Mouse (Mus musculus) gastrocnemius, postnatal 4 days (tissue): ENCODE data around the gene Pmfbp1. TPM values are rescaled to one million over a fixed set of nuclear protein-coding genes. Genes with fewer than 3 reads are reported as not detected.

Experiments
- DNase-seq, 2 experiments: peaks; one replicate each; pipeline ENCODE4 v3.0.0; 2021 to 2022; ENCODE audit warnings: low spot score in 2 of 2, mixed read lengths in 2 of 2
- total RNA-seq, 2 experiments: library from RNA; stranded (reverse); gene quantifications; 2 replicates each; pipeline ENCODE4 v1.2.3; 2021

The Pmfbp1 gene
- total RNA-seq, 2 experiments from 2014 or later: not detected

DNA sequence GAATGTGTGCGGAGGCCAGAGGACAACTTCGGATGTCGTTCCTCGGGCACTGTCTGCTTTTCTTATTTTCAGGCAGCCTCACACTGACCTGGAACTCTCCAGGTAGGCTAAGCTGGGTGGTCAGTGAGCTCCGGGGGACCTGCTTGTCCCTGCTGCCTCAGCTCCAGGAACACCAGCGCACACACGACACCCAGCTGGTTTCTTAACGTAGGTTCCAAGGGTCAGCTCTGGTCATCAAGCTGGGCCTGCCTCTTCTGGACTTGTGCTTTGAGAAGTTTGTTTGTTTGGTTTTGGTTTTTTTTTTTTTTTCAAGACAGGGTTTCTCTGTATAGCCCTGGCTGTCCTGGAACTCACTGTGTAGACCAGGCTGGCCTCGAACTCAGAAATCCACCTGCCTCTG, 97.1 kb downstream of the Pmfbp1 start:
- DNase-seq: no peak

DNA sequence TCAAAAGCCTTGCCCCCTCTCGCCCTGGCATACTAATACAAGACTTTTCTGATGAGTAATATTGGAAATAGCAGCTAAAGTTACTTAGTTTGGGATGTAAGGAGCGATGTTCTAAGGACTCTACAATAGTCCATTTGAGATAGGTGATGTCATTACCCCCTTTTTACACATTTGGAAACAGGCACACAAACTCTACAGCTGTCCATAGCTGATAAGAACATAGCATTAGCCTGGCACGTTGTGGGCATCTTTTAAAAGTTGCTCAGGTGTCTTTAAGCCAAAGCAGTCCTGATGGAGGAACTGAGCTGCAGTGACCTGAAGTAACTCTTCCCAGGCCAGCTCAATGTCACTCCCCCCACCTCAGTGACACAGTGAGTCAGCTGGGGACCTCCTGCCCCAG, 97.5 kb downstream of the Pmfbp1 start:
- no peak for DNase-seq

- DNase-seq: no peak
These were observed 98.3 kb downstream of the Pmfbp1 start for GRCm38 (mm10) chr8:109592164-109592563.

Other genes starting within 250 kb of the Pmfbp1 start
- gene Dhx38, start 71.8 kb downstream of the Pmfbp1 start, total RNA-seq: 10 to 100 TPM; 19.4 to 22.5 TPM
- 1 to 10 TPM; 7.7 to 9.2 TPM for gene Txnl4b, start 71.9 kb downstream of the Pmfbp1 start, total RNA-seq
- 10 to 100 TPM in 1 of 2 experiments, 1 to 10 TPM in 1; 8.1 to 27.6 TPM for gene Hp, start 85.1 kb downstream of the Pmfbp1 start, total RNA-seq
- 10 to 100 TPM; 16.3 to 16.8 TPM for gene Dhodh, start 114.6 kb downstream of the Pmfbp1 start, total RNA-seq
- gene Pkd1l3, start 120.5 kb downstream of the Pmfbp1 start, total RNA-seq: not detected
- gene Ist1, start 199.2 kb downstream of the Pmfbp1 start, total RNA-seq: 10 to 100 TPM; 51.8 to 56.4 TPM
- gene Zfp821, start 211.5 kb downstream of the Pmfbp1 start, total RNA-seq: 10 to 100 TPM; 13.8 to 14.9 TPM
- gene Atxn1l, start 243.7 kb downstream of the Pmfbp1 start, total RNA-seq: 10 to 100 TPM; 35.7 to 36.7 TPM